ENCODE assay signal across 8 mouse cellular contexts in genomic region chr11:101552476-101553300, GRCm38 (mm10). TPM values are rescaled to one million over a fixed set of nuclear protein-coding genes. Genes with fewer than 3 reads are reported as not detected.
DNase-seq lines count a peak whose midpoint lies in the region; ATAC-seq and TF ChIP-seq lines count a peak whose summit lies in the region.

No protein-coding gene starts in this region.

- no peaks in the 10 kb centered on the region for H3K9me3 ChIP-seq in embryonic facial prominence, embryonic 14.5 days (ENCODE audit: control insufficient read depth, low read length)
- H3K9me3 ChIP-seq in limb, embryonic 14.5 days (ENCODE audit: control insufficient read depth, low read length) = no peaks in the 10 kb centered on the region
- no peaks in the 10 kb centered on the region for H3K9me3 ChIP-seq in midbrain, postnatal 0 days (ENCODE audit: low read length)

- peak overlapping the region; percentile 74 for H3K4me2 ChIP-seq in embryonic facial prominence, embryonic 14.5 days (ENCODE audit: low read depth, low read length)
- H3K4me2 ChIP-seq in limb, embryonic 14.5 days (replicated peaks; ENCODE audit: low read depth, low read length, severe bottlenecking) = peak overlapping the region; percentile 57
- peak overlapping the region; percentile 68 for H3K4me2 ChIP-seq in midbrain, postnatal 0 days (ENCODE audit: low read depth, low read length, poor library complexity, severe bottlenecking)

- H3K4me1 ChIP-seq in embryonic facial prominence, embryonic 14.5 days (ENCODE audit: control insufficient read depth, insufficient read depth, low read length) = peaks cover 9% of the 10 kb centered on the region; the same call in 1 of the 2 replicates
- peaks cover 19% of the 10 kb centered on the region for H3K4me1 ChIP-seq in limb, embryonic 14.5 days (ENCODE audit: control insufficient read depth, insufficient read depth, low read length)
- H3K4me1 ChIP-seq in midbrain, postnatal 0 days (ENCODE audit: insufficient read depth, low read length) = peaks cover 11% of the 10 kb centered on the region; the same call in 1 of the 2 replicates

- WGBS in embryonic facial prominence, embryonic 14.5 days = under 1% methylated on average over 37 of the region's 37 CpGs
- WGBS in limb, embryonic 14.5 days = 0% methylated on average over 37 of the region's 37 CpGs
- under 1% methylated on average over 37 of the region's 37 CpGs for WGBS in midbrain, postnatal 0 days

- no peaks in the 10 kb centered on the region for H3K27me3 ChIP-seq in embryonic facial prominence, embryonic 14.5 days (replicated peaks; ENCODE audit: control insufficient read depth, insufficient read depth, low read length)
- no peaks in the 10 kb centered on the region for H3K27me3 ChIP-seq in limb, embryonic 14.5 days (ENCODE audit: control insufficient read depth, insufficient read depth, low read length)
- no peaks in the 10 kb centered on the region for H3K27me3 ChIP-seq in midbrain, postnatal 0 days (ENCODE audit: insufficient read depth, low read length)
- H3K27me3 ChIP-seq in splenic B cell, adult 2 months (ENCODE audit: control insufficient read depth, insufficient read depth, low read length, poor library complexity, severe bottlenecking) = no peaks in the 10 kb centered on the region

- H3K4me3 ChIP-seq in embryonic facial prominence, embryonic 14.5 days (ENCODE audit: low read depth, low read length) = peak overlapping the region; percentile 78
- H3K4me3 ChIP-seq in limb, embryonic 14.5 days (replicated peaks; ENCODE audit: low read length) = peak overlapping the region; percentile 68
- H3K4me3 ChIP-seq in midbrain, postnatal 0 days (ENCODE audit: low read depth, low read length) = peak overlapping the region; percentile 53

- TF ChIP-seq POLR2A in limb, embryonic 14.5 days (IDR thresholded peaks at IDR 0.05; ENCODE audit: borderline replicate concordance, extremely low read depth, insufficient read depth, insufficient read length) = peak; percentile 86; the same call in 1 of the 2 replicates

- peak; percentile 65 for TF ChIP-seq CTCF in midbrain, postnatal 0 days (IDR thresholded peaks at IDR 0.05)

- peak overlapping the region; percentile 88 for H3K27ac ChIP-seq in embryonic facial prominence, embryonic 14.5 days (replicated peaks; ENCODE audit: low read depth, low read length)
- H3K27ac ChIP-seq in limb, embryonic 14.5 days (replicated peaks; ENCODE audit: low read depth, low read length) = peak overlapping the region; percentile 93
- H3K27ac ChIP-seq in midbrain, postnatal 0 days (ENCODE audit: low read depth, low read length) = peak overlapping the region; percentile 88

- peak; percentile 98 for ATAC-seq in embryonic facial prominence, embryonic 14.5 days (ENCODE audit: low read depth)
- peak; percentile 97 for ATAC-seq in limb, embryonic 14.5 days (ENCODE audit: low FRiP score, low read depth)
- ATAC-seq in midbrain, postnatal 0 days (ENCODE audit: low FRiP score) = peak; percentile 98

- peak; percentile 100 for DNase-seq in 416B (ENCODE audit: low read depth)
- DNase-seq in adrenal gland, postnatal 4 days (ENCODE audit: low spot score in 2 of 2) = peak; percentile 74 to 99
- peak; percentile 100 for DNase-seq in embryonic facial prominence, embryonic 14.5 days (ENCODE audit: low spot score)
- DNase-seq in heart, adult 8-10 months (ENCODE audit: low spot score) = peak; percentile 99
- peak; percentile 100 for DNase-seq in kidney, adult 9 months
- peak; percentile 99 for DNase-seq in limb, embryonic 14.5 days (ENCODE audit: low spot score)
- DNase-seq in midbrain, postnatal 0 days (ENCODE audit: low spot score) = peak; percentile 100
- DNase-seq in splenic B cell, adult 2 months (ENCODE audit: low read depth, low spot score) = peak; percentile 99

- peaks cover 29% of the 10 kb centered on the region; the same call in 1 of the 2 replicates for H3K36me3 ChIP-seq in embryonic facial prominence, embryonic 14.5 days (ENCODE audit: control insufficient read depth, insufficient read depth, low read length)
- H3K36me3 ChIP-seq in limb, embryonic 14.5 days (ENCODE audit: control insufficient read depth, insufficient read depth, low read length) = peaks cover 30% of the 10 kb centered on the region
- H3K36me3 ChIP-seq in midbrain, postnatal 0 days (ENCODE audit: insufficient read depth, low read length) = peaks cover 2% of the 10 kb centered on the region; the same call in 1 of the 2 replicates
- peaks cover 4% of the 10 kb centered on the region for H3K36me3 ChIP-seq in splenic B cell, adult 2 months (ENCODE audit: control insufficient read depth, insufficient read depth, low read length, poor library complexity, severe bottlenecking)

- H3K9ac ChIP-seq in embryonic facial prominence, embryonic 14.5 days (ENCODE audit: low read depth, low read length) = peak overlapping the region; percentile 87
- H3K9ac ChIP-seq in limb, embryonic 14.5 days (ENCODE audit: low read depth, low read length, severe bottlenecking) = peak overlapping the region; percentile 81
- peak overlapping the region; percentile 61 for H3K9ac ChIP-seq in midbrain, postnatal 0 days (replicated peaks; ENCODE audit: low read length, poor library complexity, severe bottlenecking)

RNA-seq across cellular contexts. Expression of gene Nbr1, which starts 0.7 kb away (rescaled TPM):
- total RNA-seq in adrenal gland, postnatal 4 days (2021) = 100 to 1,000 TPM; 167 to 227 TPM
- 63.6 and 70.6 TPM in 2 replicates for polyA plus RNA-seq in embryonic facial prominence, embryonic 14.5 days (2014; fragmentation: Nextera tagmentation; extraction: Ambion mirVana)
- total RNA-seq in heart, adult 8-10 months (2022) = 100 to 1,000 TPM in 1 of 4 experiments, 10 to 100 TPM in 3; 91.5 to 100 (median 96.2) TPM
- 82.7 and 93.1 TPM in 2 replicates for polyA plus RNA-seq in limb, embryonic 14.5 days (2012; rRNA removed)
- 62.8 and 71.3 TPM in 2 replicates for polyA plus RNA-seq in limb, embryonic 14.5 days (2014; fragmentation: Nextera tagmentation; extraction: Ambion mirVana)
- 121 and 128 TPM in 2 replicates for total RNA-seq in midbrain, postnatal 0 days (2014; rRNA removed)
- 56.3 and 59.7 TPM in 2 replicates for polyA plus RNA-seq in midbrain, postnatal 0 days (2015; fragmentation: Nextera tagmentation; extraction: Ambion mirVana)

RNA-seq across cellular contexts. Expression of gene Brca1, which starts 0.9 kb away (rescaled TPM):
- total RNA-seq in adrenal gland, postnatal 4 days (2021) = 10 to 100 TPM; 16.6 to 18.9 TPM
- 10.4 and 11.3 TPM in 2 replicates for polyA plus RNA-seq in embryonic facial prominence, embryonic 14.5 days (2014; fragmentation: Nextera tagmentation; extraction: Ambion mirVana)
- under 1 TPM; 0.22 to 0.57 (median 0.35) TPM for total RNA-seq in heart, adult 8-10 months (2022)
- polyA plus RNA-seq in limb, embryonic 14.5 days (2012; rRNA removed) = 8.7 and 9.9 TPM in 2 replicates
- 10.7 and 11.6 TPM in 2 replicates for polyA plus RNA-seq in limb, embryonic 14.5 days (2014; fragmentation: Nextera tagmentation; extraction: Ambion mirVana)
- total RNA-seq in midbrain, postnatal 0 days (2014; rRNA removed) = 2.8 and 5.1 TPM in 2 replicates
- polyA plus RNA-seq in midbrain, postnatal 0 days (2015; fragmentation: Nextera tagmentation; extraction: Ambion mirVana) = 0.84 and 0.90 TPM in 2 replicates

RNA-seq across cellular contexts. Expression of gene Tmem106a, which starts 29.4 kb away (rescaled TPM):
- total RNA-seq in adrenal gland, postnatal 4 days (2021) = 10 to 100 TPM; 19.2 to 21.0 TPM
- polyA plus RNA-seq in embryonic facial prominence, embryonic 14.5 days (2014; fragmentation: Nextera tagmentation; extraction: Ambion mirVana) = 5.9 and 6.5 TPM in 2 replicates
- total RNA-seq in heart, adult 8-10 months (2022) = 1 to 10 TPM; 3.8 to 6.8 (median 4.1) TPM
- 9.3 and 11.6 TPM in 2 replicates for polyA plus RNA-seq in limb, embryonic 14.5 days (2012; rRNA removed)
- 3.8 and 5.4 TPM in 2 replicates for polyA plus RNA-seq in limb, embryonic 14.5 days (2014; fragmentation: Nextera tagmentation; extraction: Ambion mirVana)
- total RNA-seq in midbrain, postnatal 0 days (2014; rRNA removed) = 1.5 and 3.0 TPM in 2 replicates
- polyA plus RNA-seq in midbrain, postnatal 0 days (2015; fragmentation: Nextera tagmentation; extraction: Ambion mirVana) = 3.5 and 3.6 TPM in 2 replicates

RNA-seq across cellular contexts. Expression of gene Gm11634, which starts 46.4 kb away (rescaled TPM):
- not detected for total RNA-seq in adrenal gland, postnatal 4 days (2021)
- not detected in 2 replicates for polyA plus RNA-seq in embryonic facial prominence, embryonic 14.5 days (2014; fragmentation: Nextera tagmentation; extraction: Ambion mirVana)
- total RNA-seq in heart, adult 8-10 months (2022) = not detected
- not detected in 2 replicates for polyA plus RNA-seq in limb, embryonic 14.5 days (2012; rRNA removed)
- not detected in 2 replicates for polyA plus RNA-seq in limb, embryonic 14.5 days (2014; fragmentation: Nextera tagmentation; extraction: Ambion mirVana)
- not detected in 2 replicates for total RNA-seq in midbrain, postnatal 0 days (2014; rRNA removed)
- not detected in 2 replicates for polyA plus RNA-seq in midbrain, postnatal 0 days (2015; fragmentation: Nextera tagmentation; extraction: Ambion mirVana)

Comparison
In these comparisons a context has a peak if more than half of its experiments do, and no peak if none do; other contexts are left out.
1. Peak in every context shown above with its lines: DNase-seq, ATAC-seq, H3K4me3 ChIP-seq and H3K27ac ChIP-seq.